19 mouse cellular contexts compared by ENCODE assay signal in the genomic region with DNA sequence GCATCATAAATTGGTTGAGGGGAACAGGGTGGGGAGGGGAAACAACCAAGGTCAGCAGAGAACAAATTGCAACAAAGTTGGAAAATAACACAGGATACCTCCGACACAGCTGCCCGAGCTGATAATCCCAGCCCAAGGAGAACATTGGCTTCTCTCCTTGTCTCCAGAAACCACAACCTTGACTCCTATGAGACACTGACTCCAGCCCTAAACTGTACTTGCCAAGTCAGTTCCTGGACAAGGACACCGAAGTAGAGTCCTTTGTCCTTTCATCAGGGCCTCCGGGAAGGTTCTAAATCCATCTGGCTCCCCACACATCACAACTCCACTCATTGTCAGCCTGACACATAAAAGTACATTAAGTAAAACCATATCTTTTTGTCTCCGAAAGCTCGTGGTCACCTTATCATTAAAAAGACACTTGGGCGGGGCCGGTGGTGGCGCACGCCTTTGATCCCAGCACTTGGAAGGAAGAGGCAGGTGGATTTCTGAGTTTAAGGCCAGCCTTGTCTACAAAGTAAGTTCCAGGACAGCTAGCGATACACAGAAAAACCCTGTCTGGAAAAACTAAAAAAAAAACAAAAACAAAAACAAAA. TPM values are rescaled to one million over a fixed set of nuclear protein-coding genes. Genes with fewer than 3 reads are reported as not detected.
DNase-seq lines count a peak whose midpoint lies in the region; ATAC-seq and TF ChIP-seq lines count a peak whose summit lies in the region.
"Had no signal": no experiment of that assay in that cellular context is flagged by ENCODE, and none has a peak within 500 bp of the region (broad histone marks: within the 10 kb centered on the region; RNA-seq: fewer than 3 reads in every experiment).

No protein-coding gene starts in this region.

- H3K4me3 ChIP-seq in liver, embryonic 14.5 days (ENCODE audit: insufficient read depth in 1 of 2, low read depth in 2 of 2, low read length in 2 of 2) = peak overlapping the region; percentile 19 to 23; a peak in 2 of 4 replicates
- H3K4me3 ChIP-seq: embryonic facial prominence, embryonic 13.5 days; heart, embryonic 10.5 days; layer of hippocampus, adult 2 months; midbrain, embryonic 13.5 days; neural tube, embryonic 12.5 days had no signal

- H3K27me3 ChIP-seq in liver, embryonic 14.5 days (ENCODE audit: control insufficient read depth, insufficient read depth, low read length) = no peaks in the 10 kb centered on the region
- H3K27me3 ChIP-seq: embryonic facial prominence, embryonic 13.5 days; midbrain, embryonic 13.5 days; neural tube, embryonic 12.5 days had no signal

- no peaks in the 10 kb centered on the region for H3K9me3 ChIP-seq in liver, embryonic 14.5 days (ENCODE audit: control insufficient read depth, low read length)
- H3K9me3 ChIP-seq: embryonic facial prominence, embryonic 13.5 days; G1E; heart, embryonic 10.5 days; midbrain, embryonic 13.5 days; neural tube, embryonic 12.5 days had no signal

- H3K36me3 ChIP-seq in liver, embryonic 14.5 days (replicated peaks; ENCODE audit: control insufficient read depth, insufficient read depth, low read depth) = no peaks in the 10 kb centered on the region
- H3K36me3 ChIP-seq: embryonic facial prominence, embryonic 13.5 days; G1E; heart, embryonic 10.5 days; midbrain, embryonic 13.5 days; neural tube, embryonic 12.5 days had no signal

- WGBS in liver, embryonic 14.5 days (ENCODE audit: insufficient replicate concordance) = 15% methylated on average over 11 of the region's 11 CpGs

- H3K4me2 ChIP-seq in liver, embryonic 14.5 days (ENCODE audit: low read depth) = peak overlapping the region; percentile 67
- H3K4me2 ChIP-seq: embryonic facial prominence, embryonic 13.5 days; midbrain, embryonic 13.5 days; neural tube, embryonic 12.5 days had no signal

- peaks cover 19 to 22% of the 10 kb centered on the region in 2 experiments for H3K4me1 ChIP-seq in liver, embryonic 14.5 days (replicated peaks; ENCODE audit: control insufficient read depth in 2 of 2, insufficient read depth in 2 of 2, low read length in 1 of 2)

- H3K27ac ChIP-seq in liver, embryonic 14.5 days = peak overlapping the region; percentile 79
- H3K27ac ChIP-seq: embryonic facial prominence, embryonic 13.5 days; heart, embryonic 10.5 days; layer of hippocampus, adult 2 months; midbrain, embryonic 13.5 days; neural tube, embryonic 12.5 days had no signal

- peak; percentile 74 for DNase-seq in adrenal gland, adult 8-10 months
- no peak for DNase-seq in adrenal gland, adult 18-20 months (ENCODE audit: low spot score in 2 of 2)
- peak; percentile 54 to 67 for DNase-seq in adrenal gland, postnatal 36 days
- DNase-seq in liver, embryonic 14.5 days (ENCODE audit: low read depth in 3 of 3, low spot score in 3 of 3) = peak in 1 of 3 experiments; percentile 59
- peak; percentile 84 for DNase-seq in testis, postnatal 14 days (ENCODE audit: low spot score)
- no peak for DNase-seq in retina, embryonic 14.5 days (ENCODE audit: low spot score)
- no peak for DNase-seq in layer of hippocampus, adult 9-10 months (ENCODE audit: low spot score)
- DNase-seq: cerebellum, postnatal 10 days; forebrain, postnatal 0 days; kidney, adult 2 months; kidney, postnatal 14 days; right cerebral cortex, postnatal 4 days; thymus, postnatal 14 days had no signal

- H3K9ac ChIP-seq in liver, embryonic 14.5 days (replicated peaks) = peak overlapping the region; percentile 57
- H3K9ac ChIP-seq: embryonic facial prominence, embryonic 13.5 days; forebrain, postnatal 0 days; midbrain, embryonic 13.5 days; neural tube, embryonic 12.5 days had no signal

- 0 out of 2 replicates have a peak, but pooled peaks have one; percentile 25 for TF ChIP-seq EP300 in liver, embryonic 14.5 days (IDR thresholded peaks at IDR 0.05; ENCODE audit: low read depth)

- no peak for TF ChIP-seq CTCF in liver, embryonic 14.5 days (IDR thresholded peaks at IDR 0.05; ENCODE audit: low read depth)

- peak; percentile 14; the same call in 1 of the 2 replicates for ATAC-seq in liver, embryonic 14.5 days (ENCODE audit: insufficient read depth)
- ATAC-seq: forebrain, postnatal 0 days; midbrain, embryonic 13.5 days had no signal

RNA-seq across cellular contexts. Expression of a gene that starts 4.1 kb away (rescaled TPM):
- 100 to 1,000 TPM; 219 to 265 (median 258) TPM for total RNA-seq in adrenal gland, adult 8-10 months (2022)
- 100 to 1,000 TPM; 267 to 274 TPM for total RNA-seq in adrenal gland, adult 18-20 months (2021)
- total RNA-seq in adrenal gland, postnatal 36 days (2021) = 100 to 1,000 TPM; 284 to 331 TPM
- polyA plus RNA-seq in liver, embryonic 14.5 days (2012; rRNA removed) = 114 and 150 TPM in 2 replicates
- polyA plus RNA-seq in liver, embryonic 14.5 days (2014; fragmentation: Nextera tagmentation; extraction: Ambion mirVana) = 153 and 161 TPM in 2 replicates

RNA-seq across cellular contexts. Expression of a gene that starts 31.3 kb away (rescaled TPM):
- total RNA-seq in adrenal gland, adult 8-10 months (2022) = 10 to 100 TPM; 33.8 to 57.6 (median 46.8) TPM
- total RNA-seq in adrenal gland, adult 18-20 months (2021) = 10 to 100 TPM; 22.7 to 26.1 TPM
- 10 to 100 TPM; 23.1 to 37.7 TPM for total RNA-seq in adrenal gland, postnatal 36 days (2021)
- 5.8 and 6.6 TPM in 2 replicates for polyA plus RNA-seq in liver, embryonic 14.5 days (2012; rRNA removed)
- polyA plus RNA-seq in liver, embryonic 14.5 days (2014; fragmentation: Nextera tagmentation; extraction: Ambion mirVana) = 4.4 and 5.9 TPM in 2 replicates

Comparison
In these comparisons a context has a peak if more than half of its experiments do, and no peak if none do; other contexts are left out.
1. DNase-seq: peak in adrenal gland, adult 8-10 months (single experiment), adrenal gland, postnatal 36 days (2 of 2) and testis, postnatal 14 days (single experiment); none in adrenal gland, adult 18-20 months (0 of 2), retina, embryonic 14.5 days (single experiment) and layer of hippocampus, adult 9-10 months (single experiment).